Mouse (Mus musculus) CH12.LX (cell line): ENCODE measurements around the gene Esyt2.

Source experiments
- BHLHE40 ChIP-seq: IDR thresholded peaks from 2 replicates; pipeline ENCODE4 v1.6.1; 2011; ENCODE audit warnings: mild to moderate bottlenecking, low read depth, low read length, improper control_type of control experiment
- CTCF ChIP-seq, 2 experiments: IDR thresholded peaks in 1 of 2; conservative IDR thresholded peaks in 1 of 2; 2 replicates each; pipeline ENCODE4 v1.5.1; 2011 to 2012; ENCODE audit warnings: low read depth in 2 of 2, low read length in 2 of 2, improper control_type of control experiment in 1 of 2, inconsistent platforms in 1 of 2, mild to moderate bottlenecking in 1 of 2, moderate library complexity in 1 of 2
- MAFK ChIP-seq: IDR thresholded peaks from 2 replicates; pipeline ENCODE4 v1.6.1; 2011; ENCODE audit warnings: low read length, improper control_type of control experiment; ENCODE audit not compliant: insufficient replicate concordance
- POLR2A ChIP-seq: IDR thresholded peaks from 2 replicates; pipeline ENCODE4 v1.6.1; 2011; ENCODE audit warnings: low read depth, mild to moderate bottlenecking, improper control_type of control experiment, low read length
- TCF12 ChIP-seq: IDR thresholded peaks from 2 replicates; pipeline ENCODE4 v1.6.1; 2014; ENCODE audit warnings: low read depth, mild to moderate bottlenecking, inconsistent platforms, low read length, improper control_type of control experiment

GRCm38 (mm10) chr12:116293185-116293584 is 12.2 kb downstream of the Esyt2 start:
- TF ChIP-seq CTCF (conservative IDR thresholded peaks at IDR 0.05 in 1 of 2, IDR thresholded peaks at IDR 0.05 in 1 of 2; ENCODE audit: low read depth in 2 of 2, low read length in 2 of 2) (no peak), TCF12 (no peak), BHLHE40 (no peak), POLR2A (no peak), MAFK (no peak)
